Mouse (Mus musculus) left cerebral cortex, postnatal 36 days (tissue): ENCODE results near the gene Gm3138. TPM values are rescaled to one million over a fixed set of nuclear protein-coding genes. Genes with fewer than 3 reads are reported as not detected.
"Not testable (repeated sequence)": the region's sequence is repeated elsewhere in the genome, so short reads cannot be mapped to it uniquely, and the experiment has no call there.

Experiments used
- DNase-seq, 2 experiments: peaks; one replicate each; pipeline ENCODE4 v3.0.0; 2021 to 2022; ENCODE audit warnings: low spot score in 2 of 2, mixed read lengths in 1 of 2
- intact Hi-C: fragments of 180-260 bp; cut with DNase I; formaldehyde crosslinking; loops from one replicate; pipeline ENCODE4 v1.15.1; 2025
- total RNA-seq, 2 experiments: library from RNA; stranded (reverse); gene quantifications; 2 replicates each; pipeline ENCODE4 v1.2.3; 2021

Gene Gm3138
- total RNA-seq: not detected

DNA sequence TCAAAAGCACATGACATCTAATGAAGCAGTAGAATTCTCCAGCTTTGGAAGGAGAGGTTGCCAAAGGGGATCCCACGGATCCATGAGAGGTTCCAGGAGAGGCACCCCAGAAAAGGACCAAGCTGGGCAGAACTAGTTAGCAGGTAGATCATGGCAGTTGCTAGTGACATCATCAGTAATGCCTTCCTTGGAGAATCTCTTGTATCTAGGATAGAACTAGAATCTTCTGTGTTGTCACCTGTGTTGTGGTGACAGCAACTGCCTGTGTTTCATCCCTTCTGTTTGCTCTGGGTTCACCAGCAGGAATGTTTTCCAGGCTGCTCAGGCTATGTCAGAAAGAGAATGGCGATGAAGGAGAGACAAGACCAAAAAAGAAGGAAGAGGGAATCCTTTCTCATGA is at the start of gene Gm3138:
TSS of gene Gm3138 (plus strand) at position 301 of the 400 bp plus-strand sequence.
- DNase-seq, intact Hi-C loops: not testable (repeated sequence)

- DNase-seq, intact Hi-C loops: not testable (repeated sequence)
Measured at GRCm38 (mm10) chr14:4269238-4269950, 20.0 kb downstream of the Gm3138 start.

DNA sequence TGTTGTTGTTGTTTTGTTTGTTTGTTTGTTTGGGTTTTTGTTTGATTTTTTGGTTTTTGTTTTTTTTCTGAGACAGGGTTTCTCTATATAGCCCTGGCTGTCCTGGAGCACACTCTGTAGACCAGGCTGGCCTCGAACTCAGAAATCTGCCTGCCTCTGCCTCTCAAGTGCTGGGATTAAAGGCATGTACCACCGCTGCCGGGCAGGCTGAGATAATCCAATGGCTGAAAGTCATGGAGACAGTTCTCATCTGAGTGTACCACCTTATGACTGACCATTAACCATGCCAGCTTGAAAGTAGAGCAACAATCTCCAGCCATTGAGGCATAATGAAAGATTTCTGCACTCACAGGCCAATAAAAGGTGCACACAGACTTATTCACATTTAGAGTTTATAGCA is 30.4 kb downstream of the Gm3138 start:
- intact Hi-C loops, DNase-seq: not testable (repeated sequence)

Other genes with a start within 250 kb of the Gm3138 start
- gene Gm5796, start 225.7 kb upstream of the Gm3138 start, total RNA-seq: 1 to 10 TPM; 1.8 to 2.5 TPM
- gene Gm3115, start 165.5 kb upstream of the Gm3138 start, total RNA-seq: under 1 TPM; 0.27 to 0.41 TPM
- gene Gm8108, start 139.1 kb upstream of the Gm3138 start, total RNA-seq: 1 to 10 TPM; 2.4 to 3.7 TPM
- not detected for gene Gm3127, start 84.6 kb upstream of the Gm3138 start, total RNA-seq
- 1 to 10 TPM in 1 of 2 experiments, under 1 TPM in 1; 0.99 to 1.2 TPM for gene Gm2974, start 67.1 kb upstream of the Gm3138 start, total RNA-seq
- not detected for gene Gm3149, start 67.7 kb downstream of the Gm3138 start, total RNA-seq
- gene 2610042L04Rik, start 85.1 kb downstream of the Gm3138 start, total RNA-seq: under 1 TPM; 0.54 to 0.75 TPM
- not detected for gene Gm3159, start 147.9 kb downstream of the Gm3138 start, total RNA-seq
- not detected for gene Gm3164, start 165.8 kb downstream of the Gm3138 start, total RNA-seq
- not detected for gene Gm3173, start 181.4 kb downstream of the Gm3138 start, total RNA-seq
- gene Gm3182, start 232.1 kb downstream of the Gm3138 start, total RNA-seq: not detected